Mouse (Mus musculus): ENCODE data around the gene Qsox2. TPM values are rescaled to one million over a fixed set of nuclear protein-coding genes. Genes with fewer than 3 reads are reported as not detected.

Gene Qsox2
- polyA plus RNA-seq (2017; shearing (Covaris generic)), result 1 to 10 TPM; 1.3 to 2.6 (median 1.9) TPM

GRCm38 (mm10) chr2:26237290-26237782 is at the start of gene Qsox2:
Gene Qsox2 (minus strand): TSS chr2:26237525.
- peak; percentile 80 for ATAC-seq

GRCm38 (mm10) chr2:26286391-26286790 is 49.1 kb upstream of the Qsox2 start:
- ATAC-seq, result no peak

- ATAC-seq, result no peak
These were observed 48.5 kb upstream of the Qsox2 start for GRCm38 (mm10) chr2:26285804-26286203.

GRCm38 (mm10) chr2:26280594-26280993 is 43.3 kb upstream of the Qsox2 start:
- ATAC-seq, result no peak

GRCm38 (mm10) chr2:26279712-26280111 is 42.4 kb upstream of the Qsox2 start:
- no peak for ATAC-seq

GRCm38 (mm10) chr2:26273611-26274010 is 36.3 kb upstream of the Qsox2 start:
- no peak for ATAC-seq

GRCm38 (mm10) chr2:26268216-26268615 is 30.9 kb upstream of the Qsox2 start:
- no peak for ATAC-seq

- ATAC-seq, result no peak
These were observed 28.9 kb upstream of the Qsox2 start for GRCm38 (mm10) chr2:26266066-26266742.

- ATAC-seq, result no peak
These were observed 27.8 kb upstream of the Qsox2 start for GRCm38 (mm10) chr2:26265095-26265494.

GRCm38 (mm10) chr2:26264646-26265045 is 27.3 kb upstream of the Qsox2 start:
- ATAC-seq, result no peak

- no peak for ATAC-seq
These were observed 20.2 kb upstream of the Qsox2 start for GRCm38 (mm10) chr2:26257315-26258096.

GRCm38 (mm10) chr2:26254816-26255215 is 17.5 kb upstream of the Qsox2 start:
- ATAC-seq, result no peak

GRCm38 (mm10) chr2:26252514-26253206 is 15.3 kb upstream of the Qsox2 start:
- ATAC-seq, result no peak

GRCm38 (mm10) chr2:26247531-26247930 is 10.2 kb upstream of the Qsox2 start:
- ATAC-seq, result no peak

- ATAC-seq, result no peak
These were observed 3.5 kb upstream of the Qsox2 start for GRCm38 (mm10) chr2:26240841-26241240.

GRCm38 (mm10) chr2:26240330-26240729 is 3.0 kb upstream of the Qsox2 start:
- no peak for ATAC-seq

- ATAC-seq, result peak; percentile 18
These were observed 540 bp downstream of the Qsox2 start for GRCm38 (mm10) chr2:26236681-26237289.

GRCm38 (mm10) chr2:26234771-26235170 is 2.6 kb downstream of the Qsox2 start:
- ATAC-seq, result no peak

GRCm38 (mm10) chr2:26234253-26234652 is 3.1 kb downstream of the Qsox2 start:
- ATAC-seq, result no peak

- no peak for ATAC-seq
These were observed 6.0 kb downstream of the Qsox2 start for GRCm38 (mm10) chr2:26231366-26231765.

GRCm38 (mm10) chr2:26230253-26230652 is 7.1 kb downstream of the Qsox2 start:
- ATAC-seq, result no peak

- no peak for ATAC-seq
These were observed 9.5 kb downstream of the Qsox2 start for GRCm38 (mm10) chr2:26227788-26228187.

GRCm38 (mm10) chr2:26225242-26225641 is 12.1 kb downstream of the Qsox2 start:
- no peak for ATAC-seq

Measured in inflammation-experienced regulatory T-cells, adult 6 months (primary cell).